Mouse (Mus musculus): Measurements from ENCODE around the gene Idua. TPM values are rescaled to one million over a fixed set of nuclear protein-coding genes. Genes with fewer than 3 reads are reported as not detected.
A peak's percentile ranks its signal among the peaks of the same experiment; 100 is the strongest.

Gene Idua
- polyA plus RNA-seq, 1 experiment from 2014 or later, result 9.8 TPM

GRCm38 (mm10) chr5:108675251-108675816, 15.2 kb downstream of the Idua start, which contains the start of gene Slc26a1:
Gene Slc26a1 (minus strand): TSS chr5:108675569.
- 83% methylated on average over 9 of the region's 9 CpGs for WGBS

DNA sequence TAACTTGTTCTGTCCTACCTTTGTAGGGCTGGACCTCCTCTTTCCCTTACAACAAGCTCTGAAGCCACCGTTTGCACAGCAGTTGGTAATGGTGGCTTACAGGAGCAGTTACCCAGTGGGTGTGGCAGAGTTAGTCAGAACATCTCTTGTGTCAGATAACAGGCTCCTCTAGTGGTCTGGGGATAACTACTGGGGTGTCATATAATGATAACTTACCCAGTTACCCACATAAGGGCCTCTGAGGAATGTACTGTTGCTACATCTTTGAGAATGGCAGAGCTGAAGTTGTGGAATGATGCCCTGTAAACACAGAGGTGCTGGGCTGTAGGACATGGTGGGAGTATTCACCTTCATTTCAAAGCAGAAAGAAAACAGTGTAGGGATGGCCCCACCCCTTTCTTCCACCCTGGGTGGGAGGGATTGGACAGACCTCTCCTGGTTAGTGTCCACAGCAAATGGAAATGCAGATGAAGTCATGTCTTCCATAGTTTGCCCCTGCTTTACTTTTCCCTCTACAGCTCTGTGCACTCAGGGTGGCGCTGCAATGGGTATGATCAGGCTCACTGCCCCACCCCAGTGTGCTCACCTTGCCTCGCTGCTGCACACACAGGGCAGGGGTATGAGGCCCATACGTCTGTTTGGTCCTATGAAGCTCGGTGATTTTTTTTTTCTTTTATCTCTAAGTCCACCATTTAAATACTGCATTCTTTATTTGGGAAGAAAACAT, 16.8 kb downstream of the Idua start:
- 15% methylated on average over 5 of the region's 5 CpGs for WGBS
- peak overlapping the region; percentile 75 for H3K9ac ChIP-seq
- H3K4me3 ChIP-seq, result peak overlapping the region; percentile 40
- peaks cover 16% of the 10 kb centered on the region for H3K4me1 ChIP-seq (replicated peaks)
- peak; percentile 52 for ATAC-seq (ENCODE audit: low FRiP score)
- peak overlapping the region; percentile 94 for H3K27ac ChIP-seq
- peaks cover 20% of the 10 kb centered on the region for H3K36me3 ChIP-seq
- peak overlapping the region; percentile 58 for H3K4me2 ChIP-seq
- no peaks in the 10 kb centered on the region for H3K27me3 ChIP-seq
- H3K9me3 ChIP-seq, result no peaks in the 10 kb centered on the region

More at GRCm38 (mm10) chr5:108675251-108675816, 15.2 kb downstream of the Idua start, which contains the start of gene Slc26a1:
- H3K4me3 ChIP-seq, result no peak within 1 kb of the TSS
- peak within 1 kb of the TSS; percentile 94; the same call in 1 of the 2 replicates for H3K27ac ChIP-seq
- peaks cover 27% of the 10 kb centered on the region for H3K36me3 ChIP-seq
- peaks cover 18% of the 10 kb centered on the region for H3K4me1 ChIP-seq (replicated peaks)
- no peak within 1 kb of the TSS for H3K4me2 ChIP-seq
- ATAC-seq (ENCODE audit: low FRiP score), result no peak
- no peaks in the 10 kb centered on the region for H3K27me3 ChIP-seq
- no peak within 1 kb of the TSS for H3K9ac ChIP-seq
- H3K9me3 ChIP-seq, result no peaks in the 10 kb centered on the region

- peak overlapping the region; percentile 94 for H3K27ac ChIP-seq
These were observed 17.6 kb downstream of the Idua start for GRCm38 (mm10) chr5:108677605-108678295.

GRCm38 (mm10) chr5:108678296-108678854, 18.2 kb downstream of the Idua start:
- Histone ChIP-seq H3K4me2 (no peak overlapping the region), H3K36me3 (peaks cover 5% of the 10 kb centered on the region), H3K4me3 (no peak overlapping the region), H3K27me3 (no peaks in the 10 kb centered on the region), H3K4me1 (replicated peaks) (peaks cover 16% of the 10 kb centered on the region), H3K27ac (no peak overlapping the region), H3K9me3 (no peaks in the 10 kb centered on the region), H3K9ac (no peak overlapping the region; the same call in 1 of the 2 replicates)
- ATAC-seq (ENCODE audit: low FRiP score), result no peak
- WGBS, result 92% methylated on average over 6 of the region's 6 CpGs

More at GRCm38 (mm10) chr5:108677605-108678295, 17.6 kb downstream of the Idua start:
- Histone ChIP-seq H3K4me2 (peak overlapping the region; percentile 58), H3K9ac (peak overlapping the region; percentile 75), H3K36me3 (peaks cover 12% of the 10 kb centered on the region), H3K9me3 (no peaks in the 10 kb centered on the region), H3K4me1 (replicated peaks) (peaks cover 16% of the 10 kb centered on the region), H3K4me3 (peak overlapping the region; percentile 40), H3K27me3 (no peaks in the 10 kb centered on the region)
- peak; percentile 88 for ATAC-seq (ENCODE audit: low FRiP score)
- 2% methylated on average over 25 of the region's 25 CpGs for WGBS

- no peak overlapping the region for H3K27ac ChIP-seq
- no peaks in the 10 kb centered on the region for H3K36me3 ChIP-seq
- no peak for ATAC-seq (ENCODE audit: low FRiP score)
- no peaks in the 10 kb centered on the region for H3K9me3 ChIP-seq
- no peak overlapping the region for H3K9ac ChIP-seq
- no peak overlapping the region for H3K4me3 ChIP-seq
- no peak overlapping the region for H3K4me2 ChIP-seq
- 58% methylated on average over 3 of the region's 3 CpGs for WGBS
- H3K4me1 ChIP-seq (replicated peaks), result peaks cover 16% of the 10 kb centered on the region
- H3K27me3 ChIP-seq, result no peaks in the 10 kb centered on the region
These were observed 19.8 kb downstream of the Idua start for GRCm38 (mm10) chr5:108679909-108680308.

DNA sequence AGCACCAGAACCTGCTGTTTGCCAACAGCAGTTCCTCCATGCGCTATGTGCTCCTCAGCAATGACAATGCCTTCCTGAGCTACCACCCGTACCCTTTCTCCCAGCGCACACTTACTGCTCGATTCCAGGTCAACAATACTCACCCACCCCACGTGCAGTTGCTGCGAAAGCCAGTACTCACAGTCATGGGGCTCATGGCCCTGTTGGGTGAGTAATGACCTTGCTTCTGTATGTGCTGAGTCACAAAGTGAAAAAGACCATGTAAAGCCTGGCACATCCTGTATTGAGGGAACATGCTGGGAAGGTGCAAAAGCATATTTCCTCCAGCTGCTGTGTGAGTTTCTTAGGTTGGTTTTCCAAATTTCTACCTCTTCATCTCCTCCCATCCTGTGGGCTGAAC, 20.7 kb downstream of the Idua start:
- ATAC-seq (ENCODE audit: low FRiP score), result no peak
- Histone ChIP-seq H3K9me3 (no peaks in the 10 kb centered on the region), H3K36me3 (no peaks in the 10 kb centered on the region), H3K9ac (no peak overlapping the region), H3K4me1 (replicated peaks) (peaks cover 16% of the 10 kb centered on the region), H3K27me3 (no peaks in the 10 kb centered on the region), H3K4me3 (no peak overlapping the region), H3K27ac (no peak overlapping the region), H3K4me2 (no peak overlapping the region)
- 95% methylated on average over 6 of the region's 6 CpGs for WGBS

- no peak for ATAC-seq (ENCODE audit: low FRiP score)
- no peak overlapping the region for H3K4me3 ChIP-seq
- H3K27ac ChIP-seq, result no peak overlapping the region
- H3K36me3 ChIP-seq, result no peaks in the 10 kb centered on the region
- 0 out of 2 replicates have a peak, but pooled peaks cover 9% of the 10 kb centered on the region for H3K4me1 ChIP-seq (replicated peaks)
- H3K9ac ChIP-seq, result no peak overlapping the region
- H3K9me3 ChIP-seq, result no peaks in the 10 kb centered on the region
- peaks cover 24% of the 10 kb centered on the region for H3K27me3 ChIP-seq
- H3K4me2 ChIP-seq, result no peak overlapping the region
- WGBS, result 63% methylated on average over 5 of the region's 5 CpGs
These were observed 29.0 kb downstream of the Idua start for GRCm38 (mm10) chr5:108689091-108689490.

DNA sequence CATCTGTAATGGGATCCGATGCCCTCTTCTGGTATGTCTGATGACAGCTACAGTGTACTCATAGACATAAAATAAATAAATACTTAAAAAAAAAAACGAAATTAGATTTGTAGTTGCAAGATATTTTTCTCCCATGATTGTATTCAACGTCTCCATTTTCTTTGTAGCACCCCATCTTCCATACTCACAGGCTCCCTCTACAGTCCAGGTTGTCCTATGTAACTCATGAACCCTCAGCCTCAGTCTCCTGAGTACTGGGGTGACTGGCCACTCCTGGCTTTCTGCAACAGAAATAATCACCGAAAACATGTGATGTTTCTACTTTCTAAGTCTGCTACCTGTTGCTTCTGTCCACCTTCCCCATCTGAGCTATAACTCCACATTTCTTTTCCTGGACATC, 31.0 kb downstream of the Idua start:
- ATAC-seq (ENCODE audit: low FRiP score), result no peak
- Histone ChIP-seq H3K4me2 (no peak overlapping the region), H3K27me3 (peaks cover 38% of the 10 kb centered on the region), H3K9me3 (no peaks in the 10 kb centered on the region), H3K4me1 (replicated peaks) (peaks cover 26% of the 10 kb centered on the region), H3K9ac (no peak overlapping the region), H3K36me3 (no peaks in the 10 kb centered on the region), H3K4me3 (no peak overlapping the region), H3K27ac (no peak overlapping the region)
- 78% methylated on average over 4 of the region's 4 CpGs for WGBS

DNA sequence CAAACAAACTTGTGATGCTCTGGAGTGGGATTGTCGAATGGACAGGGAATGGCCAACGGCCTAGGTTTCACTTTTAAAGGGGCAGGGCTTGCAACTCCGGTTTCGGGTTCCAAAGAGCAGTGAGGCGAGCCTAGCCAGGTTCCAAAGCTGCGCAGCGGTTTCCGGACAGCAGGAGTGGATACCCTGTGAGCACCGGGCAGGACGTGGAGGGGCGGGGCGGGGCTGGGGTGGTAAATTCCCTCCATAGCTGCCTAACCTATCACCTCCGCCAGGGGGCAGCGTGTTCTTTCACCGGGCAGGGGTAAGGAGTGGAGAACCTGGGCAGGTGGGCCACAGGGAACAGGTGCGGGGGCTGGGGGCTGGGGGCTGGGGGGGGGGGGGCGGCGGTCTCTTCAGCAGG, 32.1 kb downstream of the Idua start, which contains the start of gene Fgfrl1:
Gene Fgfrl1 (plus strand): TSS at position 112 of the 400 bp plus-strand sequence.
- WGBS, result 7% methylated on average over 14 of the region's 18 CpGs
- H3K4me1 ChIP-seq (replicated peaks), result peaks cover 35% of the 10 kb centered on the region

GRCm38 (mm10) chr5:108693872-108694288, 33.7 kb downstream of the Idua start:
- no peaks in the 10 kb centered on the region for H3K9me3 ChIP-seq
- H3K4me1 ChIP-seq (replicated peaks), result peaks cover 44% of the 10 kb centered on the region
- H3K36me3 ChIP-seq, result no peaks in the 10 kb centered on the region
- ATAC-seq (ENCODE audit: low FRiP score), result peak; percentile 93
- H3K4me3 ChIP-seq, result peak overlapping the region; percentile 76
- H3K9ac ChIP-seq, result peak overlapping the region; percentile 73
- WGBS, result under 1% methylated on average over 42 of the region's 43 CpGs
- H3K4me2 ChIP-seq, result peak overlapping the region; percentile 93
- H3K27ac ChIP-seq, result no peak overlapping the region
- peaks cover 38% of the 10 kb centered on the region for H3K27me3 ChIP-seq

More for the DNA sequence above, 32.1 kb downstream of the Idua start, which contains the start of gene Fgfrl1:
- Histone ChIP-seq H3K9me3 (no peaks in the 10 kb centered on the region), H3K9ac (0 out of 2 replicates have a peak within 1 kb of the TSS, but pooled peaks have one; percentile 39), H3K4me2 (peak within 1 kb of the TSS; percentile 93), H3K4me3 (peak within 1 kb of the TSS; percentile 76; the same call in 1 of the 2 replicates), H3K36me3 (no peaks in the 10 kb centered on the region), H3K27me3 (peaks cover 38% of the 10 kb centered on the region), H3K27ac (no peak within 1 kb of the TSS)
- ATAC-seq (ENCODE audit: low FRiP score), result no peak

GRCm38 (mm10) chr5:108694352-108695261, 34.5 kb downstream of the Idua start:
- peak overlapping the region; percentile 76 for H3K4me3 ChIP-seq
- no peaks in the 10 kb centered on the region for H3K9me3 ChIP-seq
- peaks cover 38% of the 10 kb centered on the region for H3K27me3 ChIP-seq
- no peaks in the 10 kb centered on the region for H3K36me3 ChIP-seq
- WGBS, result under 1% methylated on average over 78 of the region's 99 CpGs
- H3K27ac ChIP-seq, result no peak overlapping the region
- H3K4me2 ChIP-seq, result peak overlapping the region; percentile 93
- peak overlapping the region; percentile 73 for H3K9ac ChIP-seq
- ATAC-seq (ENCODE audit: low FRiP score), result peak; percentile 41
- peaks cover 44% of the 10 kb centered on the region for H3K4me1 ChIP-seq (replicated peaks)

All from hindbrain, embryonic 13.5 days (tissue).